Mouse (Mus musculus) right cerebral cortex, postnatal 25 days (tissue): ENCODE data around the gene Gm10277.

ENCODE experiments used
- DNase-seq: peaks from one replicate; pipeline ENCODE4 v3.0.0; 2022

The Gm10277 gene

DNA sequence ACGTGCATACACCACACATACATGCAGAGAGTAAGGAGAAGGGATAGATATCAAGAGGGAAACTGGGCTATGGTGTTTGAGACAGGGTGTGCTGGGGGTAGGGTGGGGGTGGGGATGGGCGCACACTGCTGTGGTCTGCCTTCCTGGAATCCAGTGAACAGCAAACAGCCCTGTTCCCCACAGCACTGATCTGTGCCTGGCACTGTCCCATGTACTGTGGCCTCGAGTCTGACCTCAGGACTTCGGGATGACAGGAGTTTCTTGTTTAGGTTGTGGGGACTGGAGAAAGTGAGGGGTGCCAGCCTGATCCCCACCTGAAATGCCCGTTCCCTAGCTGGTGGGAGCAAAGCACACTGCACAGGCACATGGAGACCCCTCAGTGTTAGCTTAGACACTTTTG is at the start of gene Gm10277:
Gene Gm10277 (minus strand): TSS at position 41 of the 400 bp plus-strand sequence.
- no peak for DNase-seq

GRCm38 (mm10) chr11:77836751-77837150 is 49.2 kb upstream of the Gm10277 start:
- DNase-seq = no peak

GRCm38 (mm10) chr11:77836290-77836689 is 48.7 kb upstream of the Gm10277 start:
- no peak for DNase-seq

DNA sequence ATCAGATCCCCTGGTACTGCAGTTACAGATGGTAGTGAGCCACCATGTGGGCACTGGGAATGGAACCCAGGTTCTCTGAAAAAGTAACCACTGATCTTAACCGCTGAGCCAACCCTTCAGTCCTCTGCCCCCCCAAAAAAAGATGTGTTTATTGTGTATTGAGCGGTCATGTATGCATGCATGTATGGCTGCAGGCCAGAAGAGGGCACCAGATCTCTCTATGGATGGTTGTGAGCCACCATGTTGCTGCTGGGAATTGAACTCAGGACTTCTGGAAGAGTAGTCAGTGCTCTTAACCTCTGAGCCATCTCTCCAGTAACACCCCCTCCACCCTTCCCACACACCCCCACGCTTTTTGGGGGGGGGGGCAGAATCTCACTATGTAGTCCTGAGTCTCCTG is 47.6 kb upstream of the Gm10277 start:
- no peak for DNase-seq

- DNase-seq = no peak
Measured at GRCm38 (mm10) chr11:77832541-77832940, 45.0 kb upstream of the Gm10277 start.

- no peak for DNase-seq
Measured at GRCm38 (mm10) chr11:77830875-77831274, 43.3 kb upstream of the Gm10277 start.

GRCm38 (mm10) chr11:77829043-77829841 is 41.7 kb upstream of the Gm10277 start:
- no peak for DNase-seq

- no peak for DNase-seq
Measured at GRCm38 (mm10) chr11:77828163-77828562, 40.6 kb upstream of the Gm10277 start.

DNA sequence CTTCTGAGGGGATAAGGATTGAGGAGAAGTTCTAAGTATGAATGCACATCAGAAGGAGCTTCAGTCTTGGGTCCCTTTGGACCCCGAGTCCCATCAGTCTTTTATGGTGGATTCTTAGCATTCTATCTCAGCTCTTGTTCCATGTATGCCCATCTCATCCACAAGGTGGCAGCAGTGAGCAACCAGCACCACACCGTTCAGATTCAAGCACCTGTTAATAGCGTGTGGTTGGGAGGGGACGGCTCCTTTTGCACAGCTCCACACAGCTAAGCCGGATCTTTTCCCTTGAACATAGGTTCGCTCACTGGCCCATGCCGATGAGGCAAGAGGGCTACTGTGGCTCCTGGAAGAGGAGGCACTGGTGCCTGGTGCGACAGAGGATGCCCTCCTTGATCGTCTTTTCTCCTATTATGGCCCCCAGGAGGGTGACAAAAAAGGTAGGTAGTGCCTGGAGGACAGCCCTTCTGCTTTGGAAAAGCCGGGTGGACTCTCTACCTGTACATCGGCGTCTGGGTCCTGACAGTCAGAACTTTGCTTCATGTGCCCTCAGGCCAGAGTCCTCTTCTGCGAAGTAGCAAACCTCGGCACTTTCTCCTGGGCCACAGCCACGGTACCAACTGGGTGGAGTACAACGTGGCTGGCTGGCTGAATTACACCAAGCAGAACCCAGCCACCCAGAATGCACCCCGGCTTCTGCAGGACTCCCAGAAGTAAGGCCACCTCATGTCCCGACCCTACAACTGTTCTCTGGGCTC is 39.9 kb upstream of the Gm10277 start:
- DNase-seq = peak; percentile 67

DNA sequence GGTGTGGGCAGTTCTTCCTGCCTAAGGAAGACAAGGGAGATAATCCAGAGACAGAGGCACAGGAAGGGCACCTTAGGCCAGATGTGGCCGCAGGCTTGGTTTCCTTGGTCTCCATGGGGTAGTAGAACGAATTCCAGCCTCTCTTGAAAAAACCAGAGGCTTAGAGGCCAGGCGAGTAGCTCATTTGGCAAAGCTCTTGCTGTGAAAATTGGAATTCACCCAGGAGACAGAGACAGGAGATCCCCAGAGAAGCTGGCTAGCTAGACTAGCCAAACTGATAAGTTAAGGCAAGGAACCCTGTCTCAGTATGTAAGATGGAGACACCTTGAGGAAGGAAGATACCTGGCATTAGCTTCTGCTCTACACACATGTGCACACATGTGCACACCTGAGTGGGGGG is 38.8 kb upstream of the Gm10277 start:
- DNase-seq = no peak

- DNase-seq = peak; percentile 72
Measured at GRCm38 (mm10) chr11:77825853-77826252, 38.3 kb upstream of the Gm10277 start.

GRCm38 (mm10) chr11:77822781-77823180 is 35.2 kb upstream of the Gm10277 start:
- DNase-seq = peak; percentile 56

GRCm38 (mm10) chr11:77821648-77822047 is 34.1 kb upstream of the Gm10277 start:
- DNase-seq = no peak

DNA sequence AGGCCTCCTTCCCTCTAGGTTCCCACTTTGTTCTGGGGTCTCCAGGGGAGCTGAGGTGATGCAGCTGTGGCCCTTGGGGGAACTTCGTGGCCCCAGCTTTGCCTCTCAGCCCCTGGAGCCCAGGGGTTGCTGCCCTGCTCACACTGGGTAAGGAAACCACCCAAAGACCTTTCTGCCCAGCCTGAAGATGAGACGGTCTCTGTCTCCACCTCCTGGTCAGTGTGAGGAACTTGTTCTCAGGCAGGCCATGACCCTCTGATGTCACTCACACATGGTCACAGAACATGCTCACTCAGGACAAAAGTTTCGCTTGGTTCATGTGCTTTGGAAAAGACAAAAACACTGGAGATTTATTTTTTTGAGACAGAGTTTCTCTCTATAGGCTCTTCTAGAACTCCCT is 28.5 kb upstream of the Gm10277 start:
- DNase-seq = no peak

DNA sequence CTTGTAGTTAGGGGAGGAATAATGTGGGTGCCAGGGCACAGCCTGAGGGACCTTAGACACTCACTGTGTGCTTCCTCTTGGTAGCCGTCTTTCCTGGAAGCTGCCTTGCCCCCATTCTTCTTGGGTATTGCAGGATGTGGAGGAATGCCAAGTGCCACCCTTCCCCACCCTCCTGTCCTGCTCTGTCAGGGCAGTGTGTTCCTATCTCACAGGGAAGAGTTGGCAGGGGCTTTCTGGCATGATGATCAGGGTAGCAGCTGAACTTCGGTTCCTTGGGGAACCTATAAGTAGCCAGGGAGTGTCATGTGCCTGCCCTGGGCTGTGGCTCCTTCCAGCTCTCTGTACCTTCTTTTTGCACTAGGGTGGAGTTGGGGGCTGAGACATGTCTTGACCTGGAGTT is 26.4 kb upstream of the Gm10277 start:
- no peak for DNase-seq

DNA sequence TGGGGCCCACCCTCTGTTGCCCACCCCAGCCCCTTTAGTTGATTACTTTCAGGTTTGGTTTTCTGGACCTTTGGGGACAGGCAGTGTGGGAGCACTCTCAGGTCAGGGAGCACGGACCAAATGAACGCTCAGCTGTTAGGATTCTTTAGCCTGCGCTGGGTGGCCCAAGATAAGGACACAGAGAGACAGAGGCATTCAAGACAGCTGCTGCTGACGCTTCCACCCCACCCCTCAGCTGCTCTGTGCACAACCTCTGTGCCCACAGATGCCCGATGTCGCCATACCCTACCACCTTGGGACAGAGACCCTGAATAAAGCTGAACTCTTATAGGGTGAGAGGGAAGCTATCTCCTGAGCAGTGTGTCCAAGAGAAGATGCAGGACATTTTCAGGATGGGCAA is 22.5 kb upstream of the Gm10277 start:
- no peak for DNase-seq

DNA sequence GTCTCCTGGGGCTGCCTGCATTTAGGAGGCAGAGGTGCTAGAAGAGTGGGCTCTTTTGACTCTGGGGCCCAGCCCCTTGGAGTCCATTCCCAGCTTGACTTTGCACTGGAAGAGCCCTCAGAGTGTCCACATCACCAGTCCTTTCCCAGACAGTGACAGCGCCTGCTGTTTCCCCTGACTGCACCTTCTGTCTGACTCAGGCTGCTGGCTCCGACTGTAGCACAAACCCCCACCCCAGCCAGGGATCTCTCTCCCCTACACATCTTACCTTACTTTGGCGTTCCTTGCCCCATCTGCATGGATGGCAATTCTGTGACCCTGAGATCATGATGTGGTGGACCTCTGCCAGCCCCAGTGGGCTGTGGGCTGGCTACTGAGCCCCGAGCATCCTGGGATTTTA is 21.7 kb upstream of the Gm10277 start:
- no peak for DNase-seq

DNA sequence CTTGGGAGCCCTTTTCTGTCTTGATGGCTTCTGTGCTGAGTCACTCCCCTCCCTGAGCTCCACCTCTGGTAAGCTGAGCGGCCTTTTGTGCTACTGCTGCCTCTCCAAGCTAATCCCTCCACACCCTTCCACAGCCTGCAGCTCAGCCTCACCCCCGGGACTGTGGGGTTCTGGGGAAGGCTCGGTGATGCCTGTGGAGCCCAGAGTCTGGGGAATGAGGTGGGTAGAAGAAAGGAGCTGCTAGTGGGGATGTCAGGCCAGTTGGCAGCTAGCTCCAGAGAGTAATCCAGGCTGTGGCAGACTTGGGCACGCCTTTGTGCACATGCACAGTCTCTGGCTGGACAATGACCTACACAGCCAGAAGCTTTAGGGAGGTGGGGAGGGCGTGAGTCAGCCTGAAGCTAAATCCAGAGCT is 20.5 kb upstream of the Gm10277 start:
- DNase-seq = no peak

DNA sequence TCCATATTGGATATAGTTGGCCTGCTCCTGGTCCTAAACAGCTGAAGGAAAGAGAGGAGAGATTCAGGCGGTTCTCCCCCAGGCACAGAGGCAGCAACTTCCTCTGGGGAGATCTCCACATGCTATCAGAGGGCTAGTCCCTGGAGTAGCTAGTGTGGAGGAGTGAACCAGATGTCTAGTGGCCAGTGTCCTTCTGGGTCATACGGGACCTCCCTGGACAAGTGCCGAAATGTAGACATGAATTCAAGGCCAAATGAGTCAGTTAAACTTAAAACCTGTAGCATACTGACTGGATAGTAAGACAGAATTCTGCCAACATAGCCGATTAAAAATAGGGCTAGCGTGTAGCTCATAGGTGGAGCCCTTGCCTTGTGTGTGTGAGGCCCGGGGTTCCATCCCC is 19.3 kb upstream of the Gm10277 start:
- no peak for DNase-seq

DNA sequence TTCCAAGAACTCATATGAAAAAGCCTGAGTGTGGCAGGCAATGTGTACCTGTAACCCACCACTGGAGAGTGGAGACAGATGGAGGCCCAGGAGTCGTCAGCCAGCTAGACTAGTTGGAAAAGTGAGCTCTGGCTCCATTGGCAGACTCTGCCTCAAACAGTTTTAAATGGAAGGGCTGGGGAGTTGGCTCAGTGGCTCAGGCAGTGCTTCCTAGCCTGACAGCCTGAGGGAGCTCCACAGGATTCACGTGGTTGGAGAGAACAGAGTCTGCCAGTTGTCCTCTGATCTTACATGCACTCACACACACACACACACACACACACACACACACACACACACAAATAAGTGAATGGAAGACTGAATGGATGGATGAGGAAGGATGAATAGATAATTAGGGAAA is 18.7 kb upstream of the Gm10277 start:
- DNase-seq = no peak

- DNase-seq = no peak
Measured at GRCm38 (mm10) chr11:77802341-77802865, 14.9 kb upstream of the Gm10277 start.

DNA sequence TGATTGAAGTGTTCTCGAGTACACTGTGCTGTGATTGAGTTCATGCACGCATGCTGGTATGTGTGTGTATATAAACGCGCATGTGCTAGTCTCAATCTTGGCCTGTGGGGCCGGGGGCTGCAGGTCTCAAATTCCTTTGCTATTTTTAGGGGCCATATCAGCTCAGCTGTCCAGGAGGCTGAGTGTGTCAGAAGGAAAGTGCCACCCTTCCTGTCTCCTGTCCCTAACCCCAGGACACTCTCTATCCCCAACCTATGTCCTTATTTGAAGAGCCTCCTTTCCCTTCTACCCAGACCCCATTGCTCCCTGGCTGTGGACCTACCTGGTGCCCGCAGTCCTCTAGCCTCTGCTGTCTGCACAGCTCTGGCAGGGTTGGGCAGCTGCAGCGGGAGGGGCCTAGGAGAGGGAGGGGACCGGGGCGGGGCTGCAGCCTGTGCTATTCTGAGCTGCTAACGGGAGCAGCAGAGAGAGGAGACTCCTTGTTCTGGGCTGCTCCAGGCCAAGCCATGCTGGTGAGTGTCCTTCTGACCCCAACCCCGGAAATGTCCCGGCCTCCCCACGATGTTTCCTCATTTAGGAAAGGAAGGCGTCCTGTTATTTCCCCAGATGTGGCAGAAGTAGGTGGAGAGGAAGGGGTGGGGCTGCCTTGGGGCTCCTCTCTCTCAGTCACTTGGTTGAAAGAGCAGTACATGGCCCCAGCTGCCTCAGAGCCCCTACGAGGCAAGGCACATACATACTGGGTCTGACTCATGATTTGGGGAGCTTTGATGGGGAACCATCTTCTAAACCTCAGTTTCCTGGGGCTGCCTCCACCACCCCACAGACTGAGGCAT is 13.5 kb upstream of the Gm10277 start:
- no peak for DNase-seq

- no peak for DNase-seq
Measured at GRCm38 (mm10) chr11:77800491-77800868, 12.9 kb upstream of the Gm10277 start.
